Mouse (Mus musculus): Measurements from ENCODE around the gene Map3k14. TPM values are rescaled to one million over a fixed set of nuclear protein-coding genes. Genes with fewer than 3 reads are reported as not detected.

The Map3k14 gene
- 5.6 and 6.0 TPM in 2 replicates for polyA plus RNA-seq (2014; fragmentation: Nextera tagmentation; extraction: Ambion mirVana)

- Histone ChIP-seq H3K9ac (replicated peaks; ENCODE audit: low read depth, low read length) (peak within 1 kb of the TSS; percentile 80), H3K27me3 (ENCODE audit: control insufficient read depth, insufficient read depth, low read length) (no peaks in the 10 kb centered on the region), H3K27ac (ENCODE audit: low read length) (peak within 1 kb of the TSS; percentile 84), H3K36me3 (ENCODE audit: control insufficient read depth, insufficient read depth, low read length) (no peaks in the 10 kb centered on the region), H3K4me1 (ENCODE audit: control insufficient read depth, insufficient read depth, low read length) (peaks cover 39% of the 10 kb centered on the region), H3K4me3 (ENCODE audit: low read depth, low read length) (peak within 1 kb of the TSS; percentile 70), H3K9me3 (ENCODE audit: control insufficient read depth, low read depth, low read length) (no peaks in the 10 kb centered on the region), H3K4me2 (replicated peaks; ENCODE audit: low read depth, low read length) (peak within 1 kb of the TSS; percentile 89)
- peak; percentile 98 for ATAC-seq (ENCODE audit: insufficient number of reproducible peaks, insufficient read depth, low FRiP score, low read depth)
- WGBS: under 1% methylated on average over 54 of the region's 55 CpGs
These were observed at the start of gene Map3k14 for GRCm38 (mm10) chr11:103267346-103268219. Map3k14 (minus strand) TSS chr11:103267472.

GRCm38 (mm10) chr11:103315379-103315778, 48.1 kb upstream of the Map3k14 start:
- H3K4me3 ChIP-seq (ENCODE audit: low read depth, low read length): no peak overlapping the region
- no peaks in the 10 kb centered on the region for H3K27me3 ChIP-seq (ENCODE audit: control insufficient read depth, insufficient read depth, low read length)
- no peaks in the 10 kb centered on the region for H3K4me1 ChIP-seq (ENCODE audit: control insufficient read depth, insufficient read depth, low read length)
- no peaks in the 10 kb centered on the region for H3K36me3 ChIP-seq (ENCODE audit: control insufficient read depth, insufficient read depth, low read length)
- 69% methylated on average over 5 of the region's 5 CpGs for WGBS
- H3K9me3 ChIP-seq (ENCODE audit: control insufficient read depth, low read depth, low read length): no peaks in the 10 kb centered on the region
- H3K27ac ChIP-seq (ENCODE audit: low read length): no peak overlapping the region
- H3K9ac ChIP-seq (replicated peaks; ENCODE audit: low read depth, low read length): no peak overlapping the region
- no peak for ATAC-seq (ENCODE audit: insufficient number of reproducible peaks, insufficient read depth, low FRiP score, low read depth)
- H3K4me2 ChIP-seq (replicated peaks; ENCODE audit: low read depth, low read length): no peak overlapping the region

- H3K9me3 ChIP-seq (ENCODE audit: control insufficient read depth, low read depth, low read length): no peaks in the 10 kb centered on the region
- H3K27ac ChIP-seq (ENCODE audit: low read length): no peak overlapping the region
- no peak overlapping the region for H3K4me2 ChIP-seq (replicated peaks; ENCODE audit: low read depth, low read length)
- H3K9ac ChIP-seq (replicated peaks; ENCODE audit: low read depth, low read length): no peak overlapping the region
- 0 out of 2 replicates have a peak, but pooled peaks have one; percentile 15 for ATAC-seq (ENCODE audit: insufficient number of reproducible peaks, insufficient read depth, low FRiP score, low read depth)
- H3K27me3 ChIP-seq (ENCODE audit: control insufficient read depth, insufficient read depth, low read length): no peaks in the 10 kb centered on the region
- H3K36me3 ChIP-seq (ENCODE audit: control insufficient read depth, insufficient read depth, low read length): no peaks in the 10 kb centered on the region
- 64% methylated on average over 10 of the region's 10 CpGs for WGBS
- no peaks in the 10 kb centered on the region for H3K4me1 ChIP-seq (ENCODE audit: control insufficient read depth, insufficient read depth, low read length)
- no peak overlapping the region for H3K4me3 ChIP-seq (ENCODE audit: low read depth, low read length)
These were observed 47.6 kb upstream of the Map3k14 start for GRCm38 (mm10) chr11:103314736-103315374.

GRCm38 (mm10) chr11:103313542-103313941, 46.3 kb upstream of the Map3k14 start:
- no peaks in the 10 kb centered on the region for H3K4me1 ChIP-seq (ENCODE audit: control insufficient read depth, insufficient read depth, low read length)
- H3K36me3 ChIP-seq (ENCODE audit: control insufficient read depth, insufficient read depth, low read length): no peaks in the 10 kb centered on the region
- no peaks in the 10 kb centered on the region for H3K27me3 ChIP-seq (ENCODE audit: control insufficient read depth, insufficient read depth, low read length)
- no peak overlapping the region for H3K27ac ChIP-seq (ENCODE audit: low read length)
- 78% methylated on average over 6 of the region's 6 CpGs for WGBS
- H3K9ac ChIP-seq (replicated peaks; ENCODE audit: low read depth, low read length): no peak overlapping the region
- no peak overlapping the region for H3K4me3 ChIP-seq (ENCODE audit: low read depth, low read length)
- no peak overlapping the region for H3K4me2 ChIP-seq (replicated peaks; ENCODE audit: low read depth, low read length)
- ATAC-seq (ENCODE audit: insufficient number of reproducible peaks, insufficient read depth, low FRiP score, low read depth): no peak
- H3K9me3 ChIP-seq (ENCODE audit: control insufficient read depth, low read depth, low read length): no peaks in the 10 kb centered on the region

- H3K4me2 ChIP-seq (replicated peaks; ENCODE audit: low read depth, low read length): no peak overlapping the region
- H3K4me1 ChIP-seq (ENCODE audit: control insufficient read depth, insufficient read depth, low read length): no peaks in the 10 kb centered on the region
- H3K9ac ChIP-seq (replicated peaks; ENCODE audit: low read depth, low read length): no peak overlapping the region
- no peaks in the 10 kb centered on the region for H3K27me3 ChIP-seq (ENCODE audit: control insufficient read depth, insufficient read depth, low read length)
- ATAC-seq (ENCODE audit: insufficient number of reproducible peaks, insufficient read depth, low FRiP score, low read depth): no peak
- H3K36me3 ChIP-seq (ENCODE audit: control insufficient read depth, insufficient read depth, low read length): no peaks in the 10 kb centered on the region
- H3K27ac ChIP-seq (ENCODE audit: low read length): no peak overlapping the region
- no peak overlapping the region for H3K4me3 ChIP-seq (ENCODE audit: low read depth, low read length)
- WGBS: 59% methylated on average over 8 of the region's 8 CpGs
- H3K9me3 ChIP-seq (ENCODE audit: control insufficient read depth, low read depth, low read length): no peaks in the 10 kb centered on the region
These were observed 45.5 kb upstream of the Map3k14 start for GRCm38 (mm10) chr11:103312655-103313255.

GRCm38 (mm10) chr11:103311960-103312611, 44.8 kb upstream of the Map3k14 start:
- H3K27ac ChIP-seq (ENCODE audit: low read length): 0 out of 2 replicates have a peak overlapping the region, but pooled peaks have one; percentile 39
- H3K4me3 ChIP-seq (ENCODE audit: low read depth, low read length): peak overlapping the region; percentile 15
- H3K27me3 ChIP-seq (ENCODE audit: control insufficient read depth, insufficient read depth, low read length): no peaks in the 10 kb centered on the region
- WGBS: 2% methylated on average over 30 of the region's 30 CpGs
- no peaks in the 10 kb centered on the region for H3K4me1 ChIP-seq (ENCODE audit: control insufficient read depth, insufficient read depth, low read length)
- H3K9ac ChIP-seq (replicated peaks; ENCODE audit: low read depth, low read length): 0 out of 2 replicates have a peak overlapping the region, but pooled peaks have one; percentile 8
- no peaks in the 10 kb centered on the region for H3K9me3 ChIP-seq (ENCODE audit: control insufficient read depth, low read depth, low read length)
- no peaks in the 10 kb centered on the region for H3K36me3 ChIP-seq (ENCODE audit: control insufficient read depth, insufficient read depth, low read length)
- H3K4me2 ChIP-seq (replicated peaks; ENCODE audit: low read depth, low read length): peak overlapping the region; percentile 68
- peak; percentile 67; the same call in 1 of the 2 replicates for ATAC-seq (ENCODE audit: insufficient number of reproducible peaks, insufficient read depth, low FRiP score, low read depth)

GRCm38 (mm10) chr11:103309956-103310574, 42.8 kb upstream of the Map3k14 start:
- H3K4me3 ChIP-seq (ENCODE audit: low read depth, low read length): no peak overlapping the region
- no peaks in the 10 kb centered on the region for H3K27me3 ChIP-seq (ENCODE audit: control insufficient read depth, insufficient read depth, low read length)
- no peak overlapping the region for H3K9ac ChIP-seq (replicated peaks; ENCODE audit: low read depth, low read length)
- H3K4me2 ChIP-seq (replicated peaks; ENCODE audit: low read depth, low read length): no peak overlapping the region
- no peak overlapping the region for H3K27ac ChIP-seq (ENCODE audit: low read length)
- no peaks in the 10 kb centered on the region for H3K9me3 ChIP-seq (ENCODE audit: control insufficient read depth, low read depth, low read length)
- no peaks in the 10 kb centered on the region for H3K4me1 ChIP-seq (ENCODE audit: control insufficient read depth, insufficient read depth, low read length)
- 65% methylated on average over 10 of the region's 10 CpGs for WGBS
- ATAC-seq (ENCODE audit: insufficient number of reproducible peaks, insufficient read depth, low FRiP score, low read depth): no peak
- no peaks in the 10 kb centered on the region for H3K36me3 ChIP-seq (ENCODE audit: control insufficient read depth, insufficient read depth, low read length)
